Mouse (Mus musculus) cerebellum, postnatal 14 days (tissue): ENCODE measurements at regions not wholly inside any gene's neighbourhood (a gene's known extent, or its start where the extent isn't known, plus 50 kb on each side); places are given as distances from the start of the nearest gene placed in this dataset.
A peak's percentile ranks its signal among the peaks of the same experiment; 100 is the strongest.

Experiments used
- DNase-seq, 2 experiments: peaks; one replicate each; pipeline ENCODE4 v3.0.0; 2021; ENCODE audit warnings: mixed read lengths in 2 of 2

GRCm38 (mm10) chrX:33416321-33416720, 103.1 kb downstream of the Btbd35f12 start:
- DNase-seq = peak; percentile 14 to 50
